Mouse (Mus musculus) MEL (cell line): ENCODE data around the gene Chst15. TPM values are rescaled to one million over a fixed set of nuclear protein-coding genes. Genes with fewer than 3 reads are reported as not detected.

Source experiments
- DNase-seq: peaks from one replicate; pipeline ENCODE4 v3.0.0; 2011; ENCODE audit warnings: low read depth, low spot score
- H3K27ac ChIP-seq: 2 replicates; pipeline ENCODE4 v1.5.1; 2012; ENCODE audit warnings: low read depth, mild to moderate bottlenecking, control low read depth, low read length, moderate library complexity; ENCODE audit not compliant: control insufficient read depth
- H3K27me3 ChIP-seq, 2 experiments: fragments of 150-350 bp in 1 of 2; sonication (generic) in 1 of 2; 2 replicates each; pipeline ENCODE4 v1.6.1; 2012; ENCODE audit warnings: low read length in 2 of 2, mild to moderate bottlenecking in 2 of 2, improper control_type of control experiment in 1 of 2, moderate library complexity in 1 of 2; ENCODE audit not compliant: insufficient read depth in 2 of 2, control insufficient read depth in 1 of 2
- H3K36me3 ChIP-seq, 2 experiments: 2 replicates each; pipeline ENCODE4 v1.6.1; 2012 to 2014; ENCODE audit warnings: low read length in 2 of 2, improper control_type of control experiment in 1 of 2, inconsistent platforms in 1 of 2, mild to moderate bottlenecking in 1 of 2; ENCODE audit not compliant: insufficient read depth in 2 of 2, control insufficient read depth in 1 of 2
- H3K4me1 ChIP-seq, 2 experiments: fragments of 150-350 bp in 1 of 2; sonication (generic) in 1 of 2; 2 replicates each; pipeline ENCODE4 v1.6.1; 2012; ENCODE audit warnings: low read length in 2 of 2, improper control_type of control experiment in 1 of 2, mild to moderate bottlenecking in 1 of 2; ENCODE audit not compliant: insufficient read depth in 2 of 2, control insufficient read depth in 1 of 2
- H3K4me3 ChIP-seq, 2 experiments: fragments of 150-350 bp in 1 of 2; sonication (generic) in 1 of 2; 2 replicates each; pipeline ENCODE4 v1.5.1; 2012; ENCODE audit warnings: low read depth in 2 of 2, low read length in 2 of 2, mild to moderate bottlenecking in 2 of 2, moderate library complexity in 2 of 2, control low read depth in 1 of 2, improper control_type of control experiment in 1 of 2; ENCODE audit not compliant: control insufficient read depth in 1 of 2, insufficient read depth in 1 of 2
- H3K79me2 ChIP-seq: 2 replicates; pipeline ENCODE4 v1.6.1; 2012; ENCODE audit warnings: mild to moderate bottlenecking, low read length, moderate library complexity; ENCODE audit not compliant: control insufficient read depth, poor library complexity, insufficient read depth
- H3K9ac ChIP-seq: 2 replicates; pipeline ENCODE4 v1.6.1; 2012; ENCODE audit warnings: low read depth, mild to moderate bottlenecking, control low read depth, low read length, moderate library complexity; ENCODE audit not compliant: control insufficient read depth, poor library complexity, severe bottlenecking
- H3K9me3 ChIP-seq: fragments of 150-350 bp; sonication (generic); replicated peaks from 2 replicates; pipeline ENCODE4 v1.6.1; 2012; ENCODE audit warnings: mild to moderate bottlenecking, low read length, improper control_type of control experiment, moderate library complexity; ENCODE audit not compliant: insufficient read depth
- BHLHE40 ChIP-seq: IDR thresholded peaks from 2 replicates; pipeline ENCODE4 v1.6.1; 2012; ENCODE audit warnings: low read depth, mild to moderate bottlenecking, inconsistent platforms, low read length, improper control_type of control experiment, borderline replicate concordance
- CHD2 ChIP-seq: IDR thresholded peaks from 2 replicates; pipeline ENCODE4 v1.6.1; 2011; ENCODE audit warnings: low read length, improper control_type of control experiment
- CTCF ChIP-seq, 3 experiments: IDR thresholded peaks in 2 of 3; conservative IDR thresholded peaks in 1 of 3; 2 replicates each; pipeline ENCODE4 v1.5.1; 2011 to 2012; ENCODE audit warnings: low read length in 3 of 3, low read depth in 2 of 3, mild to moderate bottlenecking in 2 of 3, improper control_type of control experiment in 1 of 3, inconsistent platforms in 1 of 3, mixed read lengths in 1 of 3, moderate library complexity in 1 of 3; ENCODE audit not compliant: control insufficient read depth in 1 of 3, insufficient read depth in 1 of 3, poor library complexity in 1 of 3, severe bottlenecking in 1 of 3
- E2F4 ChIP-seq: IDR thresholded peaks from 2 replicates; pipeline ENCODE4 v1.6.1; 2011; ENCODE audit warnings: low read depth, low read length, improper control_type of control experiment, borderline replicate concordance
- GATA1 ChIP-seq: IDR thresholded peaks from 2 replicates; pipeline ENCODE4 v1.6.1; 2011; ENCODE audit warnings: low read depth, low read length, improper control_type of control experiment
- HCFC1 ChIP-seq: IDR thresholded peaks from 2 replicates; pipeline ENCODE4 v1.6.1; 2012; ENCODE audit warnings: low read depth, mild to moderate bottlenecking, inconsistent platforms, low read length, improper control_type of control experiment, moderate library complexity
- KAT2A ChIP-seq: conservative IDR thresholded peaks from 2 replicates; pipeline ENCODE4 v1.6.1; 2012; ENCODE audit warnings: low read depth, low read length, improper control_type of control experiment, inconsistent platforms
- MEF2A ChIP-seq: IDR thresholded peaks from 2 replicates; pipeline ENCODE4 v1.6.1; 2014; ENCODE audit warnings: low read depth, mild to moderate bottlenecking, inconsistent platforms, low read length, improper control_type of control experiment; ENCODE audit not compliant: poor library complexity, insufficient replicate concordance, severe bottlenecking; ENCODE audit errors: extremely low read depth
- MXI1 ChIP-seq: IDR thresholded peaks from 2 replicates; pipeline ENCODE4 v1.6.1; 2011; ENCODE audit warnings: mild to moderate bottlenecking, low read depth, low read length, improper control_type of control experiment
- MYB ChIP-seq: IDR thresholded peaks from 2 replicates; pipeline ENCODE4 v1.6.1; 2011; ENCODE audit warnings: mild to moderate bottlenecking, low read depth, low read length, improper control_type of control experiment
- NRF1 ChIP-seq: IDR thresholded peaks from 2 replicates; pipeline ENCODE4 v1.6.1; 2014; ENCODE audit warnings: low read depth, mild to moderate bottlenecking, inconsistent platforms, low read length, improper control_type of control experiment, moderate library complexity; ENCODE audit not compliant: poor library complexity, insufficient read depth, severe bottlenecking
- RCOR1 ChIP-seq: IDR thresholded peaks from 2 replicates; pipeline ENCODE4 v1.6.1; 2012; ENCODE audit warnings: low read depth, mild to moderate bottlenecking, inconsistent platforms, low read length, improper control_type of control experiment
- TAL1 ChIP-seq: IDR thresholded peaks from 2 replicates; pipeline ENCODE4 v1.6.1; 2012; ENCODE audit warnings: mild to moderate bottlenecking, inconsistent platforms, low read length, moderate library complexity, mixed read lengths
- TCF12 ChIP-seq: IDR thresholded peaks from 2 replicates; pipeline ENCODE4 v1.6.1; 2014; ENCODE audit warnings: low read depth, mild to moderate bottlenecking, inconsistent platforms, low read length, improper control_type of control experiment, moderate library complexity
- USF1 ChIP-seq: IDR thresholded peaks from 2 replicates; pipeline ENCODE4 v1.6.1; 2014; ENCODE audit warnings: low read depth, mild to moderate bottlenecking, inconsistent platforms, low read length, improper control_type of control experiment, moderate library complexity
- USF2 ChIP-seq, 2 experiments: IDR thresholded peaks; 2 replicates each; pipeline ENCODE4 v1.6.1; 2011 to 2012; ENCODE audit warnings: improper control_type of control experiment in 2 of 2, low read length in 2 of 2, borderline replicate concordance in 1 of 2, inconsistent platforms in 1 of 2, low read depth in 1 of 2, mild to moderate bottlenecking in 1 of 2; ENCODE audit not compliant: insufficient read depth in 1 of 2
- ZKSCAN1 ChIP-seq: IDR thresholded peaks from 2 replicates; pipeline ENCODE4 v1.6.1; 2012; ENCODE audit warnings: low read depth, mild to moderate bottlenecking, inconsistent platforms, low read length, improper control_type of control experiment, moderate library complexity
- ZMIZ1 ChIP-seq: IDR thresholded peaks from 2 replicates; pipeline ENCODE4 v1.6.1; 2012; ENCODE audit warnings: low read depth, mild to moderate bottlenecking, inconsistent platforms, low read length, improper control_type of control experiment, moderate library complexity
- ZNF384 ChIP-seq: IDR thresholded peaks from 2 replicates; pipeline ENCODE4 v1.6.1; 2012; ENCODE audit warnings: low read depth, mild to moderate bottlenecking, inconsistent platforms, low read length, improper control_type of control experiment
- polyA plus RNA-seq, 2 experiments: library from polyadenylated mRNA; stranded (reverse) in 1 of 2; unstranded in 1 of 2; fragments of >175 nt in 1 of 2; fragments of >200 nt in 1 of 2; gene quantifications; 2 replicates each; pipeline versions ENCODE4 v1.2.1 to v1.2.4; 2012; ENCODE audit warnings: low replicate concordance in 2 of 2, low read depth in 1 of 2; ENCODE audit not compliant: insufficient read length in 2 of 2, insufficient read depth in 1 of 2, missing spikeins in 1 of 2
- total RNA-seq: library from RNA; depleted of rRNA; stranded (reverse); fragments of 300-350 nt; gene quantifications from 2 replicates; pipeline ENCODE4 v1.2.3, GENCODE M21; 2012

The Chst15 gene
- total and polyA plus RNA-seq, 3 experiments, result 14.9 to 18.1 TPM; not detected in 1

- TF ChIP-seq NRF1 (no peak), KAT2A (no peak), BHLHE40 (0 out of 2 replicates have a peak, but pooled peaks have one; percentile 13), E2F4 (no peak), CTCF (IDR thresholded peaks at IDR 0.05 in 2 of 3, conservative IDR thresholded peaks at IDR 0.05 in 1 of 3; ENCODE audit: control insufficient read depth in 1 of 3, insufficient read depth in 1 of 3, low read depth in 2 of 3, low read length in 3 of 3, poor library complexity in 1 of 3, severe bottlenecking in 1 of 3) (no peak)
Measured at GRCm38 (mm10) chr7:132356881-132357840, 40.1 kb upstream of the Chst15 start (continued).

GRCm38 (mm10) chr7:132356185-132356584, 39.2 kb upstream of the Chst15 start:
- peak; percentile 37 for DNase-seq
- Histone ChIP-seq H3K9me3 (no peaks in the 10 kb centered on the region), H3K36me3 (peaks cover 0 to 18% of the 10 kb centered on the region in 2 experiments; a peak in 2 of 4 replicates), H3K27me3 (no peaks in the 10 kb centered on the region), H3K27ac (no peak overlapping the region), H3K9ac (no peak overlapping the region), H3K4me3 (no peak overlapping the region), H3K4me1 (peaks cover 0 to 35% of the 10 kb centered on the region in 2 experiments; a peak in 2 of 4 replicates), H3K79me2 (no peaks in the 10 kb centered on the region)
- no peak for TF ChIP-seq CHD2
- peak; percentile 44; the same call in 1 of the 2 replicates for TF ChIP-seq ZMIZ1

GRCm38 (mm10) chr7:132355767-132356166, 38.7 kb upstream of the Chst15 start:
- Histone ChIP-seq H3K4me3 (no peak overlapping the region), H3K9me3 (no peaks in the 10 kb centered on the region), H3K79me2 (no peaks in the 10 kb centered on the region), H3K27me3 (no peaks in the 10 kb centered on the region), H3K9ac (no peak overlapping the region), H3K36me3 (peaks cover 0 to 18% of the 10 kb centered on the region in 2 experiments; a peak in 2 of 4 replicates), H3K27ac (no peak overlapping the region), H3K4me1 (peaks cover 0 to 35% of the 10 kb centered on the region in 2 experiments; a peak in 2 of 4 replicates)
- peak; percentile 42 for DNase-seq
- peak; percentile 29; the same call in 1 of the 2 replicates for TF ChIP-seq GATA1
- no peak for TF ChIP-seq RCOR1

- no peak for DNase-seq
- H3K27me3 ChIP-seq, result no peaks in the 10 kb centered on the region
- H3K27ac ChIP-seq, result no peak overlapping the region
- no peak overlapping the region for H3K4me3 ChIP-seq
- no peak overlapping the region for H3K9ac ChIP-seq
- peaks cover 5% of the 10 kb centered on the region in 2 experiments; a peak in 3 of 4 replicates for H3K4me1 ChIP-seq
- H3K36me3 ChIP-seq, result peaks cover 0 to 4% of the 10 kb centered on the region in 2 experiments; a peak in 1 of 4 replicates
- no peaks in the 10 kb centered on the region for H3K79me2 ChIP-seq
- no peaks in the 10 kb centered on the region for H3K9me3 ChIP-seq
- TF ChIP-seq ZKSCAN1, result no peak
- no peak for TF ChIP-seq USF1
- TF ChIP-seq ZNF384, result no peak
- TF ChIP-seq MXI1, result no peak
- TF ChIP-seq HCFC1, result no peak
- no peak for TF ChIP-seq MEF2A
- TF ChIP-seq MYB, result no peak
- TF ChIP-seq E2F4, result no peak
- TF ChIP-seq CTCF (IDR thresholded peaks at IDR 0.05 in 2 of 3, conservative IDR thresholded peaks at IDR 0.05 in 1 of 3; ENCODE audit: control insufficient read depth in 1 of 3, insufficient read depth in 1 of 3, low read depth in 2 of 3, low read length in 3 of 3, poor library complexity in 1 of 3, severe bottlenecking in 1 of 3), result no peak
- no peak for TF ChIP-seq TAL1
- no peak for TF ChIP-seq USF2 (IDR thresholded peaks at IDR 0.05; ENCODE audit: borderline replicate concordance in 1 of 2, insufficient read depth in 1 of 2, low read depth in 1 of 2, low read length in 2 of 2)
- no peak for TF ChIP-seq TCF12
Measured at GRCm38 (mm10) chr7:132349075-132349572, 32.1 kb upstream of the Chst15 start.
